10 mouse cellular contexts compared by ENCODE assay signal in genomic region chr7:109098145-109099018, GRCm38 (mm10). TPM values are rescaled to one million over a fixed set of nuclear protein-coding genes. Genes with fewer than 3 reads are reported as not detected.
A peak's percentile ranks its signal among the peaks of the same experiment; 100 is the strongest.
DNase-seq lines count a peak whose midpoint lies in the region; ATAC-seq and TF ChIP-seq lines count a peak whose summit lies in the region.
"Had no signal": no experiment of that assay in that cellular context is flagged by ENCODE, and none has a peak within 500 bp of the region (broad histone marks: within the 10 kb centered on the region; RNA-seq: fewer than 3 reads in every experiment).

No protein-coding gene starts in this region.

- no peak; the same call in 1 of the 2 replicates for ATAC-seq in lung, embryonic 14.5 days (ENCODE audit: insufficient read depth)

- no peak overlapping the region for H3K9ac ChIP-seq in lung, embryonic 14.5 days
- H3K9ac ChIP-seq: embryonic facial prominence, embryonic 12.5 days; lung, embryonic 15.5 days had no signal

- H3K36me3 ChIP-seq in lung, embryonic 14.5 days (ENCODE audit: insufficient read depth) = no peaks in the 10 kb centered on the region
- H3K36me3 ChIP-seq in hindbrain, embryonic 10.5 days = no peaks in the 10 kb centered on the region
- H3K36me3 ChIP-seq in thymus, adult 2 months (ENCODE audit: control insufficient read depth, insufficient read depth, low read length) = no peaks in the 10 kb centered on the region
- H3K36me3 ChIP-seq: embryonic facial prominence, embryonic 12.5 days; lung, embryonic 15.5 days had no signal

- no peak overlapping the region for H3K27ac ChIP-seq in lung, embryonic 14.5 days (ENCODE audit: low read depth)
- no peak overlapping the region for H3K27ac ChIP-seq in hindbrain, embryonic 10.5 days
- no peak overlapping the region for H3K27ac ChIP-seq in thymus, adult 2 months (ENCODE audit: control insufficient read depth, insufficient read depth, low read length)
- H3K27ac ChIP-seq: embryonic facial prominence, embryonic 12.5 days; lung, embryonic 15.5 days had no signal

- H3K9me3 ChIP-seq in lung, embryonic 14.5 days (ENCODE audit: low read depth, low read length) = no peaks in the 10 kb centered on the region
- no peaks in the 10 kb centered on the region for H3K9me3 ChIP-seq in hindbrain, embryonic 10.5 days
- H3K9me3 ChIP-seq: embryonic facial prominence, embryonic 12.5 days; lung, embryonic 15.5 days had no signal

- 33% methylated on average over 6 of the region's 6 CpGs for WGBS in lung, embryonic 14.5 days
- 37% methylated on average over 6 of the region's 6 CpGs for WGBS in hindbrain, embryonic 10.5 days
- WGBS in thymus, adult 2 months = 43% methylated on average over 6 of the region's 6 CpGs

- H3K4me3 ChIP-seq in lung, embryonic 14.5 days (ENCODE audit: low read depth, low read length) = no peak overlapping the region
- H3K4me3 ChIP-seq in hindbrain, embryonic 10.5 days = no peak overlapping the region
- H3K4me3 ChIP-seq in thymus, adult 2 months (ENCODE audit: control insufficient read depth, insufficient read depth, low read length) = no peak overlapping the region
- H3K4me3 ChIP-seq: embryonic facial prominence, embryonic 12.5 days; lung, embryonic 15.5 days had no signal

- TF ChIP-seq CTCF in lung, embryonic 14.5 days (IDR thresholded peaks at IDR 0.05; ENCODE audit: low read depth) = peak; percentile 58
- TF ChIP-seq CTCF in thymus, adult 2 months (IDR thresholded peaks at IDR 0.05; ENCODE audit: borderline replicate concordance, control insufficient read depth, extremely low read depth, insufficient read depth, low read length, poor library complexity) = no peak

- H3K27me3 ChIP-seq in lung, embryonic 14.5 days (ENCODE audit: insufficient read depth, low read length) = no peaks in the 10 kb centered on the region
- H3K27me3 ChIP-seq in hindbrain, embryonic 10.5 days (ENCODE audit: insufficient read depth, poor library complexity, severe bottlenecking) = no peaks in the 10 kb centered on the region
- no peaks in the 10 kb centered on the region for H3K27me3 ChIP-seq in thymus, adult 2 months (ENCODE audit: control insufficient read depth, insufficient read depth, low read length)
- H3K27me3 ChIP-seq: embryonic facial prominence, embryonic 12.5 days; lung, embryonic 15.5 days had no signal

- peak; percentile 55 for DNase-seq in lung, embryonic 14.5 days
- no peak for DNase-seq in lung, postnatal 36 days
- DNase-seq in adrenal gland, adult 2 months = peak; percentile 44
- peak; percentile 50 for DNase-seq in embryo, embryonic 11.5 days (ENCODE audit: low read depth, low spot score)
- peak; percentile 62 for DNase-seq in hindbrain, embryonic 10.5 days (ENCODE audit: low spot score)
- DNase-seq in liver = peak; percentile 39
- DNase-seq in retina, adult 2 months (ENCODE audit: low read depth, low spot score) = peak; percentile 46
- DNase-seq in thymus, adult 2 months = no peak

- H3K4me2 ChIP-seq in lung, embryonic 14.5 days = no peak overlapping the region
- H3K4me2 ChIP-seq: embryonic facial prominence, embryonic 12.5 days; lung, embryonic 15.5 days had no signal

- H3K4me1 ChIP-seq in lung, embryonic 14.5 days (ENCODE audit: insufficient read depth) = no peaks in the 10 kb centered on the region
- H3K4me1 ChIP-seq in hindbrain, embryonic 10.5 days (replicated peaks) = peaks cover 5% of the 10 kb centered on the region
- H3K4me1 ChIP-seq in thymus, adult 2 months (replicated peaks; ENCODE audit: control insufficient read depth, insufficient read depth, low read length) = no peaks in the 10 kb centered on the region
- H3K4me1 ChIP-seq: embryonic facial prominence, embryonic 12.5 days; lung, embryonic 15.5 days had no signal

- no peak for TF ChIP-seq POLR2A in thymus, adult 2 months (IDR thresholded peaks at IDR 0.05; ENCODE audit: control insufficient read depth, extremely low read depth, insufficient read depth, low read length, poor library complexity)

RNA-seq across cellular contexts. Expression of gene Ric3, which starts 15.3 kb away (rescaled TPM):
- 1.1 and 1.7 TPM in 2 replicates for polyA plus RNA-seq in lung, embryonic 14.5 days (2014; fragmentation: Nextera tagmentation; extraction: Ambion mirVana)
- total RNA-seq in adrenal gland, adult 2 months (2021) = 10 to 100 TPM; 39.6 to 63.7 TPM
- polyA plus RNA-seq in adrenal gland, adult 2 months (2012; rRNA removed) = 98.5 and 106 TPM in 2 replicates
- 17.3 and 17.6 TPM in 2 replicates for polyA plus RNA-seq in hindbrain, embryonic 10.5 days (2016; fragmentation: Nextera tagmentation; extraction: Ambion mirVana)
- 0.31 and 0.55 TPM in 2 replicates for polyA plus RNA-seq in thymus, adult 2 months (2012; rRNA removed)

Comparison
In these comparisons a context has a peak if more than half of its experiments do, and no peak if none do; other contexts are left out.
1. DNase-seq: peak in lung, embryonic 14.5 days (single experiment), adrenal gland, adult 2 months (single experiment), embryo, embryonic 11.5 days (single experiment), hindbrain, embryonic 10.5 days (single experiment), liver (single experiment) and retina, adult 2 months (single experiment); none in lung, postnatal 36 days (single experiment) and thymus, adult 2 months (single experiment).